Mouse (Mus musculus) intestine, embryonic 16.5 days (tissue): ENCODE measurements around the gene Bcar3. TPM values are rescaled to one million over a fixed set of nuclear protein-coding genes. Genes with fewer than 3 reads are reported as not detected.
A peak's percentile ranks its signal among the peaks of the same experiment; 100 is the strongest.
"Not testable (repeated sequence)": the region's sequence is repeated elsewhere in the genome, so short reads cannot be mapped to it uniquely, and the experiment has no call there.

Source experiments
- ATAC-seq: fragments of 200-750 bp; cut with Nextera tagmentation; 2 replicates; pipeline ENCODE4 v1.8.0; 2017; ENCODE audit warnings: moderate TSS enrichment, moderate library complexity
- H3K27ac ChIP-seq: fragments of 300-500 bp; sonication (generic); 2 replicates; pipeline ENCODE4 v1.5.1; 2014; ENCODE audit warnings: mild to moderate bottlenecking, low read length
- H3K27me3 ChIP-seq: fragments of 300-500 bp; sonication (generic); replicated peaks from 2 replicates; pipeline ENCODE4 v1.6.1; 2014; ENCODE audit warnings: low read length, control low read depth, mixed read lengths; ENCODE audit not compliant: control insufficient read depth, insufficient read depth
- H3K36me3 ChIP-seq: fragments of 300-500 bp; sonication (generic); 2 replicates; pipeline ENCODE4 v1.6.1; 2014; ENCODE audit warnings: low read length, control low read depth; ENCODE audit not compliant: control insufficient read depth, insufficient read depth
- H3K4me1 ChIP-seq: fragments of 300-500 bp; sonication (generic); 2 replicates; pipeline ENCODE4 v1.6.1; 2014; ENCODE audit warnings: low read length, control low read depth, mixed read lengths; ENCODE audit not compliant: control insufficient read depth, insufficient read depth
- H3K4me2 ChIP-seq: fragments of 300-500 bp; sonication (generic); 2 replicates; pipeline ENCODE4 v1.6.1; 2014; ENCODE audit warnings: low read depth, low read length, control low read depth
- H3K4me3 ChIP-seq: fragments of 300-500 bp; sonication (generic); 2 replicates; pipeline ENCODE4 v1.5.1; 2014; ENCODE audit warnings: mild to moderate bottlenecking, low read length
- H3K9ac ChIP-seq: fragments of 300-500 bp; sonication (generic); 2 replicates; pipeline ENCODE4 v1.6.1; 2014; ENCODE audit warnings: low read depth, low read length
- H3K9me3 ChIP-seq: fragments of 300-500 bp; sonication (generic); 2 replicates; pipeline ENCODE4 v1.6.1; 2016; ENCODE audit warnings: low read length, control low read depth; ENCODE audit not compliant: control insufficient read depth
- WGBS: fragments of 180-500 bp; shearing (Covaris S2); extraction: QIAGEN DNeasy Blood & Tissue Kit; methylation state at CpG from one replicate; pipeline ENCODE4 v1.1.7; 2014; 5-methylcytosine and 5-hydroxymethylcytosine counted together
- polyA plus RNA-seq: library from polyadenylated mRNA; unstranded; fragments of >200 nt; fragmentation: Nextera tagmentation; extraction: Ambion mirVana; gene quantifications from 2 replicates; pipeline ENCODE4 v1.2.1, GENCODE M21; 2015

Gene Bcar3
- polyA plus RNA-seq, 1 experiment from 2014 or later = 23.7 TPM

DNA sequence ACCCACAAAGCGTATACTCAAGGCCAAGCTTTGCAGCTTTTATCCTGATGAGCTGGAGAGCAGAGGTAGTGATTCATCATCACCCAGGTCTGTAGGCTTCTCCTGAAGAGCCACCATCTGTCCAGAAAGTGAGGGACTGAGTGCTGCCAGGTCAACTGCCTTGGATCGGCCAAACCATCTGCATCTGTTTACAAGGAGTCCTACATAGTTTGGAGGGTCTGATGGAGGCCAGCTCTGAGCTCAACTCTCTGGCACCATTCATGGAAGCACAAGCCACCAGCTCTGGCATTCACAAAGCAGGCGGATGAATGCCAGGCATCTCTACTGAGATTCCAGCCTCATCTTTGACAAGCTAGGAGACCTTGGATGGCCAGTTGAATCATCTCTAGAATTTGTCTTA is 87.7 kb downstream of the Bcar3 start:
- Histone ChIP-seq H3K27ac (no peak overlapping the region), H3K27me3 (no peaks in the 10 kb centered on the region), H3K4me3 (no peak overlapping the region), H3K9me3 (no peaks in the 10 kb centered on the region), H3K9ac (no peak overlapping the region), H3K4me2 (no peak overlapping the region), H3K36me3 (no peaks in the 10 kb centered on the region), H3K4me1 (peaks cover 5% of the 10 kb centered on the region; the same call in 1 of the 2 replicates)
- ATAC-seq = no peak
- WGBS = 85% methylated on average over 3 of the region's 3 CpGs

- Histone ChIP-seq H3K4me3 (no peak overlapping the region), H3K9me3 (no peaks in the 10 kb centered on the region), H3K36me3 (no peaks in the 10 kb centered on the region), H3K9ac (no peak overlapping the region), H3K27ac (no peak overlapping the region), H3K4me1 (no peaks in the 10 kb centered on the region), H3K27me3 (no peaks in the 10 kb centered on the region), H3K4me2 (no peak overlapping the region)
- no peak for ATAC-seq
- WGBS = 88% methylated on average over 5 of the region's 5 CpGs
Measured at GRCm38 (mm10) chr3:122386444-122386843, 92.5 kb downstream of the Bcar3 start.

DNA sequence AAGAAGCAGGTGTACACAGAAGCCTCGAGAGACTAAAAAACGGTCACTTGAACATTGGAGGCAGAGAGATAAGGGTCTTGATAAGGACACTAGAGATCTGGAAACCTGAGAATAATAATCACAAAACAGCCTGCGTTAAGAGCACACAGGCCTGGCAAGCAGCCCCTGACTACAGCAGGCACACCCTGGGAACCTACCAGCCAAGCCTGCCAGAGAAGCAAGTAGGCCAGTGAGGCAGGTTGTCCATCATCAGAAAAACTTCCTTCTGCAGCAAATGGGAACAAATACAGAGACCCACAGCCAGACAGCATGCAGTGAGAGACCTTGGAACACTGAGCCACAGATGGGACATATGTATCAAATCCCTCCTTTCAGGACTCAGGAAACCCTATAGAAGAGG is 93.8 kb downstream of the Bcar3 start:
- Histone ChIP-seq H3K9ac (no peak overlapping the region), H3K4me2 (no peak overlapping the region), H3K27me3 (no peaks in the 10 kb centered on the region), H3K36me3 (no peaks in the 10 kb centered on the region), H3K27ac (no peak overlapping the region), H3K4me3 (no peak overlapping the region), H3K4me1 (no peaks in the 10 kb centered on the region), H3K9me3 (no peaks in the 10 kb centered on the region)
- ATAC-seq = no peak
- 53% methylated on average over 3 of the region's 3 CpGs for WGBS

- H3K4me3 ChIP-seq = no peak overlapping the region
- no peak overlapping the region for H3K4me2 ChIP-seq
- no peaks in the 10 kb centered on the region for H3K36me3 ChIP-seq
- ATAC-seq = no peak
- H3K27ac ChIP-seq = no peak overlapping the region
- H3K4me1 ChIP-seq = no peaks in the 10 kb centered on the region
- no peaks in the 10 kb centered on the region for H3K9me3 ChIP-seq
- no peak overlapping the region for H3K9ac ChIP-seq
- 86% methylated on average over 5 of the region's 5 CpGs for WGBS
- H3K27me3 ChIP-seq = no peaks in the 10 kb centered on the region
Measured at GRCm38 (mm10) chr3:122389972-122390371, 96.0 kb downstream of the Bcar3 start.

DNA sequence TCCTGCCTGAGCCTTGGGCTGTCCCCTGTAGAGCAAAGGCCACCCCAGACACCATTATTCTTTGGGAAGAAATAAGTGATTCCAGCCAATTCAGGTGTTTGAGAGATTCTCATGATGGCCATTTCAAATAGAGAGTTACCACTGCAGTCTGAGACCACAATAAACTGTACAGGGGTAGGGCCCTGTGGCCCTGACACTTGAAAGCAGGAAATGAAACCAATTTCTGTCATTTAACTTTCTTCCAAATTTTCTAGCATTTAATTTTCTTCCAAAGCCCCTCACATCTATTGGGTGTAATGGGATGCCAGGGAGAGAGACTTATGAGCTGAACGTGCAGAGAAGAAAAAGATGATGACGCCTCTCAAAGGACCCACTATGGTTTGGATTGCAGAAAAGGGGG is 97.2 kb downstream of the Bcar3 start:
- H3K4me2 ChIP-seq = no peak overlapping the region
- no peak overlapping the region for H3K4me3 ChIP-seq
- H3K27ac ChIP-seq = no peak overlapping the region
- H3K4me1 ChIP-seq = no peaks in the 10 kb centered on the region
- H3K27me3 ChIP-seq = no peaks in the 10 kb centered on the region
- 90% methylated on average over 2 of the region's 2 CpGs for WGBS
- H3K9ac ChIP-seq = no peak overlapping the region
- ATAC-seq = no peak
- H3K36me3 ChIP-seq = no peaks in the 10 kb centered on the region
- no peaks in the 10 kb centered on the region for H3K9me3 ChIP-seq

GRCm38 (mm10) chr3:122391816-122392215 is 97.9 kb downstream of the Bcar3 start:
- Histone ChIP-seq H3K9me3 (no peaks in the 10 kb centered on the region), H3K4me1 (no peaks in the 10 kb centered on the region), H3K9ac (no peak overlapping the region), H3K27me3 (no peaks in the 10 kb centered on the region), H3K27ac (no peak overlapping the region), H3K4me3 (no peak overlapping the region), H3K4me2 (no peak overlapping the region), H3K36me3 (no peaks in the 10 kb centered on the region)
- ATAC-seq = no peak
- WGBS = 61% methylated on average over 12 of the region's 12 CpGs

DNA sequence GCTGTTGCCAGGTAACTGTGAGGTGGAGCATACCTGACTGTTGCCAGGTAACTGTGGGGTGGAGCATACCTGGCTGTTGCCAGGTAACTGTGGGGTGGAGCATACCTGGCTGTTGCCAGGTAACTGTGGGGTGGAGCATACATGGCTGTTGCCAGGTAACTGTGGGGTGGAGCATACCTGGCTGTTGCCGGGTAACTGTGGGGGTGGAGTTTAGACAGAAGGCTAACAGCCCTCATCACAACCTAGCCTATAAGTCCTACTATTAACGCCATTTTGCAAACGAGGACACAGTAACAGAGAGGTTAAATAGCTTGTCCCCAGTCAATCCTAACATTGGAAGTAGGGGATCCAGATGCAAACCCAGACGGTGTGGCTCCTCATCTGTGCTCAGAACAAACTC is 99.5 kb downstream of the Bcar3 start:
- ATAC-seq, H3K27ac ChIP-seq, H3K4me3 ChIP-seq, H3K4me2 ChIP-seq, H3K36me3 ChIP-seq, H3K9ac ChIP-seq, H3K9me3 ChIP-seq, H3K4me1 ChIP-seq, H3K27me3 ChIP-seq: not testable (repeated sequence)
- 56% methylated on average over 4 of the region's 4 CpGs for WGBS

DNA sequence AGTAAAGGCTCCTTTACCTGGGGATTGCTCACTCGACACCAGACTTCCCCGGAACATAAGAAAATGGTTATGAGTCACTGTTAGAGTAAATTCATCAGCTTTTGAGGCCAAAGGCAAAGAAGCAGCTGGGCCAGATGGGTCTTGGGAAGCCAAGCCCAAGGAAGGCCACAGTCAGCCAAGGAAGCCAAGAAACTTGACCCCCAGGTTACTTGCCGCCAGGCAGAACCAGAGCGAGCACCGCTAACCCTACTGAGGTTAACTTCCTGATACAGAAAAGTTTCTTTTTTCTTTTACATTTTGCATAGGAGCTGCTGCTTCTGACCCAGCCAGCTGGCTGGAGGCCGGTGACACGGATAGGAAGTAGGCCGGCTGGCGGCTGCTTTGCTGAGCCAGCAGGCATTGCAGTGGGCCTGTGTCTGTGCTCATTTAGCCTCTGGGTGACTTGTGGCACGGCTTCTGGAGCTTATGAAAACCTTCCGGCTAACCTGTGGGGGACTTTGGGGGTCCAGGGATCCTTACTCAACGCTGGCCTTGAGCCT is 100.0 kb downstream of the Bcar3 start:
- Histone ChIP-seq H3K9me3 (no peaks in the 10 kb centered on the region), H3K27me3 (no peaks in the 10 kb centered on the region), H3K4me1 (no peaks in the 10 kb centered on the region), H3K4me2 (no peak overlapping the region), H3K36me3 (no peaks in the 10 kb centered on the region), H3K9ac (no peak overlapping the region), H3K4me3 (no peak overlapping the region), H3K27ac (no peak overlapping the region)
- 81% methylated on average over 12 of the region's 12 CpGs for WGBS
- ATAC-seq = 0 out of 2 replicates have a peak, but pooled peaks have one; percentile 36

DNA sequence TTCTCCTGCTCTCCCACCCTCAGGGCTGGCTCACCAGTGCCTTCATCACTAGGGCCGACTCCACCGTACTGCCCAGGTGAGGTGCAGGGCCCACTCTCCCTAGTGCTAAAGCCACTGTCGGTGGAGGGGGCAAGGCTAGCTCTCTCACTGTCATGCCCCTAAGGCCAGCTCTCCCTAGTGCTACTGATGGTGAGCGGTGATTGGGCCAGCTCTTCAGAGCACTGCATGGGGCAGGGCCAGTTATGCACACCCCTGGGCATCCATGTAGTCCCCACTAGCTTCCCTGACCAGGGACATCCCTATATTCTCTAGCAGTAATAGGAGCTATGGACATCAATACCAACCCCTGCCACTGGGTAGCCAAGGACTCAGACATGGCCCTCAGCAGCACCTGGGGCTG is 103.0 kb downstream of the Bcar3 start:
- Histone ChIP-seq H3K4me3 (no peak overlapping the region), H3K4me1 (no peaks in the 10 kb centered on the region), H3K36me3 (no peaks in the 10 kb centered on the region), H3K9me3 (no peaks in the 10 kb centered on the region), H3K9ac (no peak overlapping the region), H3K27me3 (no peaks in the 10 kb centered on the region), H3K4me2 (no peak overlapping the region), H3K27ac (no peak overlapping the region)
- 90% methylated on average over 4 of the region's 4 CpGs for WGBS
- no peak for ATAC-seq

GRCm38 (mm10) chr3:122397401-122397800 is 103.5 kb downstream of the Bcar3 start:
- H3K36me3 ChIP-seq = no peaks in the 10 kb centered on the region
- no peaks in the 10 kb centered on the region for H3K9me3 ChIP-seq
- ATAC-seq = no peak
- H3K27me3 ChIP-seq = no peaks in the 10 kb centered on the region
- H3K4me2 ChIP-seq = no peak overlapping the region
- no peak overlapping the region for H3K27ac ChIP-seq
- no peak overlapping the region for H3K9ac ChIP-seq
- 75% methylated on average over 7 of the region's 7 CpGs for WGBS
- no peak overlapping the region for H3K4me3 ChIP-seq
- H3K4me1 ChIP-seq = 0 out of 2 replicates have a peak, but pooled peaks cover 4% of the 10 kb centered on the region
